Mouse (Mus musculus): Measurements from ENCODE around the gene Paqr6.

DNA sequence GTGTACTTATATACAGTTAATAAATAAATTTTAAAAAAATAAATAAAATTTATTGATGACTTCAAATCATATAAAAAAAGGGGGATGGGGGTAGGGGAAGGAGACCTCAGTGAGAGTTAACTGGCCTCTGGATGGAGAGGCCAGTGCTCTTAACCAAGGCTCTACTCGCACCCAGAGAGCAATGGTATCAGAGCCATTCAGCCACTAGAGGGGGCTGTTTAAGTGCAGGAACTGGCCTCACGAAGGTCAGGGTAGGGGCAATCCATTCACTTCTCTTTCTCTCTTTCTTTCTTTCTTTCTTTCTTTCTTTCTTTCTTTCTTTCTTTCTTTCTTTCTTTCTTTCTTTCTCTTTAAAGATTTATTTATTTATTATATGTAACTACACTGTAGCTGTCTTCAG lies 33.1 kb upstream of the Paqr6 start:
- TF ChIP-seq CTCF (IDR thresholded peaks at IDR 0.05; ENCODE audit: low read depth, low read length) (peak; percentile 84; the same call in 1 of the 2 replicates), POLR2A (IDR thresholded peaks at IDR 0.05; ENCODE audit: borderline replicate concordance, low read depth, low read length) (no peak)

Measured in bone marrow macrophage, adult 2 months (primary cell).